Mouse (Mus musculus) A20 (cell line): ENCODE data around the gene Prr5l.

ENCODE experiments used
- DNase-seq: peaks from one replicate; pipeline ENCODE4 v3.0.0-alpha.2; 2011; ENCODE audit warnings: low read depth, low spot score

Prr5l gene

GRCm38 (mm10) chr2:101881471-101882162, 1.2 kb downstream of the Prr5l start:
- DNase-seq: peak; percentile 27

- DNase-seq: peak; percentile 66
Observed at GRCm38 (mm10) chr2:101871179-101871578, 11.6 kb downstream of the Prr5l start.

- no peak for DNase-seq
Observed at GRCm38 (mm10) chr2:101868683-101869082, 14.1 kb downstream of the Prr5l start.

GRCm38 (mm10) chr2:101862219-101863123, 20.4 kb downstream of the Prr5l start:
- DNase-seq: no peak

- DNase-seq: no peak
Observed at GRCm38 (mm10) chr2:101860920-101861485, 21.8 kb downstream of the Prr5l start.

- DNase-seq: peak; percentile 16
Observed at GRCm38 (mm10) chr2:101856174-101856573, 26.7 kb downstream of the Prr5l start.

GRCm38 (mm10) chr2:101854792-101855191, 28.0 kb downstream of the Prr5l start:
- DNase-seq: no peak

GRCm38 (mm10) chr2:101842756-101843155, 40.1 kb downstream of the Prr5l start:
- DNase-seq: no peak

- no peak for DNase-seq
Observed at GRCm38 (mm10) chr2:101834816-101835523, 47.9 kb downstream of the Prr5l start.

- no peak for DNase-seq
Observed at GRCm38 (mm10) chr2:101832361-101832760, 50.5 kb downstream of the Prr5l start.

GRCm38 (mm10) chr2:101831851-101832250, 51.0 kb downstream of the Prr5l start:
- no peak for DNase-seq

- no peak for DNase-seq
Observed at GRCm38 (mm10) chr2:101830186-101830915, 52.5 kb downstream of the Prr5l start.

GRCm38 (mm10) chr2:101829013-101829412, 53.8 kb downstream of the Prr5l start:
- DNase-seq: no peak

- peak; percentile 50 for DNase-seq
Observed at GRCm38 (mm10) chr2:101828057-101828643, 54.7 kb downstream of the Prr5l start.

GRCm38 (mm10) chr2:101827626-101828025, 55.2 kb downstream of the Prr5l start:
- DNase-seq: no peak

GRCm38 (mm10) chr2:101826950-101827600, 55.8 kb downstream of the Prr5l start:
- DNase-seq: no peak

GRCm38 (mm10) chr2:101826186-101826707, 56.6 kb downstream of the Prr5l start:
- no peak for DNase-seq

- no peak for DNase-seq
Observed at GRCm38 (mm10) chr2:101825226-101826120, 57.4 kb downstream of the Prr5l start.

- DNase-seq: no peak
Observed at GRCm38 (mm10) chr2:101823821-101824220, 59.0 kb downstream of the Prr5l start.
